Mouse (Mus musculus): ENCODE measurements around the gene Pmpcb. TPM values are rescaled to one million over a fixed set of nuclear protein-coding genes. Genes with fewer than 3 reads are reported as not detected.

Pmpcb gene
- polyA plus RNA-seq, 1 experiment from 2014 or later: 133 TPM

GRCm38 (mm10) chr5:21735584-21735983, 1.4 kb upstream of the Pmpcb start:
- Histone ChIP-seq H3K9me3 (replicated peaks; ENCODE audit: control insufficient read depth, low read length) (no peaks in the 10 kb centered on the region), H3K4me3 (ENCODE audit: low read depth, low read length) (peak overlapping the region; percentile 25; the same call in 1 of the 2 replicates), H3K27me3 (ENCODE audit: control insufficient read depth, insufficient read depth, low read length) (no peaks in the 10 kb centered on the region), H3K4me2 (peak overlapping the region; percentile 43), H3K4me1 (ENCODE audit: control insufficient read depth, insufficient read depth, low read length) (peaks cover 4% of the 10 kb centered on the region), H3K27ac (ENCODE audit: low read depth, low read length) (no peak overlapping the region), H3K9ac (ENCODE audit: low read depth, low read length) (no peak overlapping the region), H3K36me3 (ENCODE audit: control insufficient read depth, insufficient read depth, low read length) (peaks cover 3% of the 10 kb centered on the region; the same call in 1 of the 2 replicates)
- 19% methylated on average over 10 of the region's 10 CpGs for WGBS (ENCODE audit: insufficient replicate concordance)
- no peak for ATAC-seq (replicated peaks; ENCODE audit: insufficient number of reproducible peaks, low FRiP score, low TSS enrichment)

- Histone ChIP-seq H3K9me3 (replicated peaks; ENCODE audit: control insufficient read depth, low read length) (no peaks in the 10 kb centered on the region), H3K9ac (ENCODE audit: low read depth, low read length) (no peak overlapping the region), H3K4me1 (ENCODE audit: control insufficient read depth, insufficient read depth, low read length) (peaks cover 4% of the 10 kb centered on the region), H3K36me3 (ENCODE audit: control insufficient read depth, insufficient read depth, low read length) (peaks cover 3% of the 10 kb centered on the region; the same call in 1 of the 2 replicates), H3K27ac (ENCODE audit: low read depth, low read length) (no peak overlapping the region), H3K27me3 (ENCODE audit: control insufficient read depth, insufficient read depth, low read length) (no peaks in the 10 kb centered on the region), H3K4me3 (ENCODE audit: low read depth, low read length) (no peak overlapping the region), H3K4me2 (no peak overlapping the region)
- 75% methylated on average over 11 of the region's 11 CpGs for WGBS (ENCODE audit: insufficient replicate concordance)
- no peak for ATAC-seq (replicated peaks; ENCODE audit: insufficient number of reproducible peaks, low FRiP score, low TSS enrichment)
Measured at GRCm38 (mm10) chr5:21736046-21736445, 895 bp upstream of the Pmpcb start.

GRCm38 (mm10) chr5:21737620-21738019, 679 bp downstream of the Pmpcb start:
- Histone ChIP-seq H3K27ac (ENCODE audit: low read depth, low read length) (no peak overlapping the region), H3K9me3 (replicated peaks; ENCODE audit: control insufficient read depth, low read length) (no peaks in the 10 kb centered on the region), H3K9ac (ENCODE audit: low read depth, low read length) (peak overlapping the region; percentile 96), H3K4me1 (ENCODE audit: control insufficient read depth, insufficient read depth, low read length) (peaks cover 4% of the 10 kb centered on the region), H3K36me3 (ENCODE audit: control insufficient read depth, insufficient read depth, low read length) (peaks cover 5% of the 10 kb centered on the region), H3K4me2 (peak overlapping the region; percentile 88), H3K4me3 (ENCODE audit: low read depth, low read length) (peak overlapping the region; percentile 90), H3K27me3 (ENCODE audit: control insufficient read depth, insufficient read depth, low read length) (no peaks in the 10 kb centered on the region)
- ATAC-seq (replicated peaks; ENCODE audit: insufficient number of reproducible peaks, low FRiP score, low TSS enrichment): no peak
- WGBS (ENCODE audit: insufficient replicate concordance): 29% methylated on average over 10 of the region's 10 CpGs

- Histone ChIP-seq H3K4me2 (no peak overlapping the region), H3K27ac (ENCODE audit: low read depth, low read length) (no peak overlapping the region), H3K9ac (ENCODE audit: low read depth, low read length) (no peak overlapping the region), H3K4me1 (ENCODE audit: control insufficient read depth, insufficient read depth, low read length) (peaks cover 4% of the 10 kb centered on the region), H3K4me3 (ENCODE audit: low read depth, low read length) (no peak overlapping the region), H3K9me3 (replicated peaks; ENCODE audit: control insufficient read depth, low read length) (no peaks in the 10 kb centered on the region), H3K36me3 (ENCODE audit: control insufficient read depth, insufficient read depth, low read length) (peaks cover 16% of the 10 kb centered on the region), H3K27me3 (ENCODE audit: control insufficient read depth, insufficient read depth, low read length) (no peaks in the 10 kb centered on the region)
- 89% methylated on average over 11 of the region's 11 CpGs for WGBS (ENCODE audit: insufficient replicate concordance)
- no peak for ATAC-seq (replicated peaks; ENCODE audit: insufficient number of reproducible peaks, low FRiP score, low TSS enrichment)
Measured at GRCm38 (mm10) chr5:21739120-21739519, 2.2 kb downstream of the Pmpcb start.

- WGBS (ENCODE audit: insufficient replicate concordance): 85% methylated on average over 13 of the region's 13 CpGs
Measured at GRCm38 (mm10) chr5:21739881-21740280, 2.9 kb downstream of the Pmpcb start.

GRCm38 (mm10) chr5:21743606-21744005, 6.7 kb downstream of the Pmpcb start:
- H3K9ac ChIP-seq (ENCODE audit: low read depth, low read length): no peak overlapping the region
- peaks cover 35% of the 10 kb centered on the region for H3K36me3 ChIP-seq (ENCODE audit: control insufficient read depth, insufficient read depth, low read length)
- whole genome bisulfite sequencing (ENCODE audit: insufficient replicate concordance): 92% methylated on average over 10 of the region's 10 CpGs
- H3K9me3 ChIP-seq (replicated peaks; ENCODE audit: control insufficient read depth, low read length): no peaks in the 10 kb centered on the region
- ATAC-seq (replicated peaks; ENCODE audit: insufficient number of reproducible peaks, low FRiP score, low TSS enrichment): no peak
- H3K27ac ChIP-seq (ENCODE audit: low read depth, low read length): no peak overlapping the region
- H3K4me2 ChIP-seq: no peak overlapping the region
- no peaks in the 10 kb centered on the region for H3K27me3 ChIP-seq (ENCODE audit: control insufficient read depth, insufficient read depth, low read length)
- no peaks in the 10 kb centered on the region for H3K4me1 ChIP-seq (ENCODE audit: control insufficient read depth, insufficient read depth, low read length)
- H3K4me3 ChIP-seq (ENCODE audit: low read depth, low read length): no peak overlapping the region

More at GRCm38 (mm10) chr5:21739881-21740280, 2.9 kb downstream of the Pmpcb start:
- peaks cover 4% of the 10 kb centered on the region for H3K4me1 ChIP-seq (ENCODE audit: control insufficient read depth, insufficient read depth, low read length)
- H3K36me3 ChIP-seq (ENCODE audit: control insufficient read depth, insufficient read depth, low read length): peaks cover 22% of the 10 kb centered on the region
- no peak overlapping the region for H3K4me2 ChIP-seq
- H3K9ac ChIP-seq (ENCODE audit: low read depth, low read length): no peak overlapping the region
- no peak overlapping the region for H3K4me3 ChIP-seq (ENCODE audit: low read depth, low read length)
- H3K27ac ChIP-seq (ENCODE audit: low read depth, low read length): no peak overlapping the region
- no peaks in the 10 kb centered on the region for H3K27me3 ChIP-seq (ENCODE audit: control insufficient read depth, insufficient read depth, low read length)
- H3K9me3 ChIP-seq (replicated peaks; ENCODE audit: control insufficient read depth, low read length): no peaks in the 10 kb centered on the region
- ATAC-seq (replicated peaks; ENCODE audit: insufficient number of reproducible peaks, low FRiP score, low TSS enrichment): no peak

- no peaks in the 10 kb centered on the region for H3K9me3 ChIP-seq (replicated peaks; ENCODE audit: control insufficient read depth, low read length)
- no peak overlapping the region for H3K27ac ChIP-seq (ENCODE audit: low read depth, low read length)
- peaks cover 39% of the 10 kb centered on the region for H3K36me3 ChIP-seq (ENCODE audit: control insufficient read depth, insufficient read depth, low read length)
- no peaks in the 10 kb centered on the region for H3K27me3 ChIP-seq (ENCODE audit: control insufficient read depth, insufficient read depth, low read length)
- no peak overlapping the region for H3K4me3 ChIP-seq (ENCODE audit: low read depth, low read length)
- no peak overlapping the region for H3K9ac ChIP-seq (ENCODE audit: low read depth, low read length)
- no peaks in the 10 kb centered on the region for H3K4me1 ChIP-seq (ENCODE audit: control insufficient read depth, insufficient read depth, low read length)
- ATAC-seq (replicated peaks; ENCODE audit: insufficient number of reproducible peaks, low FRiP score, low TSS enrichment): no peak
- no peak overlapping the region for H3K4me2 ChIP-seq
Measured at GRCm38 (mm10) chr5:21744651-21745050, 7.7 kb downstream of the Pmpcb start.

GRCm38 (mm10) chr5:21745966-21746365, 9.0 kb downstream of the Pmpcb start:
- peaks cover 36% of the 10 kb centered on the region for H3K36me3 ChIP-seq (ENCODE audit: control insufficient read depth, insufficient read depth, low read length)
- no peak overlapping the region for H3K9ac ChIP-seq (ENCODE audit: low read depth, low read length)
- no peaks in the 10 kb centered on the region for H3K9me3 ChIP-seq (replicated peaks; ENCODE audit: control insufficient read depth, low read length)
- no peaks in the 10 kb centered on the region for H3K27me3 ChIP-seq (ENCODE audit: control insufficient read depth, insufficient read depth, low read length)
- no peak overlapping the region for H3K4me2 ChIP-seq
- no peak for ATAC-seq (replicated peaks; ENCODE audit: insufficient number of reproducible peaks, low FRiP score, low TSS enrichment)
- WGBS (ENCODE audit: insufficient replicate concordance): 94% methylated on average over 7 of the region's 8 CpGs
- no peaks in the 10 kb centered on the region for H3K4me1 ChIP-seq (ENCODE audit: control insufficient read depth, insufficient read depth, low read length)
- no peak overlapping the region for H3K4me3 ChIP-seq (ENCODE audit: low read depth, low read length)
- H3K27ac ChIP-seq (ENCODE audit: low read depth, low read length): no peak overlapping the region

GRCm38 (mm10) chr5:21768506-21768905, 31.6 kb downstream of the Pmpcb start:
- Histone ChIP-seq H3K27ac (ENCODE audit: low read depth, low read length) (no peak overlapping the region), H3K27me3 (ENCODE audit: control insufficient read depth, insufficient read depth, low read length) (no peaks in the 10 kb centered on the region), H3K36me3 (ENCODE audit: control insufficient read depth, insufficient read depth, low read length) (peaks cover 51% of the 10 kb centered on the region), H3K9me3 (replicated peaks; ENCODE audit: control insufficient read depth, low read length) (no peaks in the 10 kb centered on the region), H3K4me1 (ENCODE audit: control insufficient read depth, insufficient read depth, low read length) (no peaks in the 10 kb centered on the region), H3K4me2 (no peak overlapping the region), H3K4me3 (ENCODE audit: low read depth, low read length) (no peak overlapping the region), H3K9ac (ENCODE audit: low read depth, low read length) (no peak overlapping the region)
- ATAC-seq (replicated peaks; ENCODE audit: insufficient number of reproducible peaks, low FRiP score, low TSS enrichment): no peak
- WGBS (ENCODE audit: insufficient replicate concordance): 84% methylated on average over 4 of the region's 4 CpGs

All from heart, embryonic 11.5 days (tissue).